Mouse (Mus musculus) embryonic facial prominence, embryonic 12.5 days (tissue): ENCODE data around the gene Tnrc18. TPM values are rescaled to one million over a fixed set of nuclear protein-coding genes. Genes with fewer than 3 reads are reported as not detected.

Source experiments
- ATAC-seq: fragments of 200-750 bp; cut with Nextera tagmentation; 2 replicates; pipeline ENCODE4 v1.8.0; 2017; ENCODE audit not compliant: insufficient number of reproducible peaks, insufficient read depth, low FRiP score, low TSS enrichment
- H3K27ac ChIP-seq: fragments of 300-500 bp; sonication (generic); 2 replicates; pipeline ENCODE4 v1.5.1; 2016; ENCODE audit warnings: mild to moderate bottlenecking
- H3K27me3 ChIP-seq: fragments of 300-500 bp; sonication (generic); 2 replicates; pipeline ENCODE4 v1.6.1; 2016; ENCODE audit warnings: mild to moderate bottlenecking, moderate library complexity
- H3K36me3 ChIP-seq: fragments of 300-500 bp; sonication (generic); 2 replicates; pipeline ENCODE4 v1.6.1; 2016; ENCODE audit warnings: mild to moderate bottlenecking
- H3K4me1 ChIP-seq: fragments of 300-500 bp; sonication (generic); 2 replicates; pipeline ENCODE4 v1.6.1; 2016
- H3K4me2 ChIP-seq: fragments of 300-500 bp; sonication (generic); replicated peaks from 2 replicates; pipeline ENCODE4 v1.6.1; 2016; ENCODE audit warnings: mild to moderate bottlenecking, moderate library complexity
- H3K4me3 ChIP-seq: fragments of 300-500 bp; sonication (generic); 2 replicates; pipeline ENCODE4 v1.5.1; 2016; ENCODE audit warnings: mild to moderate bottlenecking
- H3K9ac ChIP-seq: fragments of 300-500 bp; sonication (generic); 2 replicates; pipeline ENCODE4 v1.6.1; 2016; ENCODE audit warnings: mild to moderate bottlenecking, moderate library complexity
- H3K9me3 ChIP-seq: fragments of 300-500 bp; sonication (generic); 2 replicates; pipeline ENCODE4 v1.6.1; 2016; ENCODE audit warnings: mild to moderate bottlenecking, moderate library complexity
- WGBS: fragments of 180-500 bp; shearing (Covaris S2); methylation state at CpG from one replicate; pipeline ENCODE4 v1.1.7; 2016; 5-methylcytosine and 5-hydroxymethylcytosine counted together
- polyA plus RNA-seq: library from polyadenylated mRNA; unstranded; fragments of >200 nt; fragmentation: Nextera tagmentation; extraction: Ambion mirVana; gene quantifications from 2 replicates; pipeline ENCODE4 v1.2.1, GENCODE M21; 2016

The Tnrc18 gene
- polyA plus RNA-seq, 1 experiment from 2014 or later, result 61.0 TPM

DNA sequence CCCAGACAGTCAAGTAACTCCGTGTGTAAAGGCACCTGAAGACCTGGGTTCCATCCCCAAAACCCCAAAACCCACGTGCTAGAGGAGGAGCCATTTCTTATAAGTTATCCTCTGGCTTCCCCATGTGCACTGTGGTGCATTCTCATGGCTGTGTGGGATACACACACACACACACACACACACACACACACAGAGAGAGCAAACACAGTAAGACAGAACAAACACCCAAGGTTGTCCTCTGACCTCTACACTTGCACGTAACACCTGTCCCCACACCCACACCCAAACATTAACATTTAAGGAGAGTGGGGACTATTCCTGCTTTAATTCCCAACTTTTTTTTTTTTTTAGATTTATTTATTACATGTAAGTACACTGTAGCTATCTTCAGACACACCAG, 31.2 kb downstream of the Tnrc18 start:
- Histone ChIP-seq H3K27ac (no peak overlapping the region), H3K4me3 (no peak overlapping the region), H3K4me2 (no peak overlapping the region), H3K9me3 (no peaks in the 10 kb centered on the region), H3K36me3 (peaks cover 78% of the 10 kb centered on the region), H3K27me3 (no peaks in the 10 kb centered on the region), H3K4me1 (0 out of 2 replicates have a peak, but pooled peaks cover 3% of the 10 kb centered on the region), H3K9ac (no peak overlapping the region)
- 90% methylated on average over 3 of the region's 3 CpGs for WGBS
- ATAC-seq, result no peak

DNA sequence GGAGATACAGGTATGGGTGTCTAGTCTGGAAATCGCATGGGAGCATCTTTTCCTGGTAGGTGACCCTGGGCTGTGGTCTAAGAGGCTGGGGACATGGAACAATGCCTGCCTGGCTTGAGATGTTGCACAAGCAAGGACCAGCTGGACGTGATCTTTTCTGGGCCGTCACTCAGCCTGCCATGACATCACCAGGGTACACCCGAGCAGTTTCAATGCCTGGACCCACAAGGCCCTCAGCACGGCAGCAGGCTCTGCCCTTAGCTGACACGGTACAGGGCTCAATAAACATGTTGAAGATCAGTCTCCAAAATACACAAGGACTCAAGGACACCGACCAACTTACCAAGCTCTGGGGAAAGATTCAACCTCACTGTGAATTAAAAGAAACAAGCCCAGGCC, 34.3 kb downstream of the Tnrc18 start:
- no peaks in the 10 kb centered on the region for H3K27me3 ChIP-seq
- H3K9me3 ChIP-seq, result no peaks in the 10 kb centered on the region
- H3K9ac ChIP-seq, result no peak overlapping the region
- H3K36me3 ChIP-seq, result peaks cover 69% of the 10 kb centered on the region
- H3K27ac ChIP-seq, result no peak overlapping the region
- no peak overlapping the region for H3K4me3 ChIP-seq
- H3K4me2 ChIP-seq, result no peak overlapping the region
- WGBS, result 74% methylated on average over 7 of the region's 7 CpGs
- peaks cover 3% of the 10 kb centered on the region; the same call in 1 of the 2 replicates for H3K4me1 ChIP-seq
- no peak for ATAC-seq

DNA sequence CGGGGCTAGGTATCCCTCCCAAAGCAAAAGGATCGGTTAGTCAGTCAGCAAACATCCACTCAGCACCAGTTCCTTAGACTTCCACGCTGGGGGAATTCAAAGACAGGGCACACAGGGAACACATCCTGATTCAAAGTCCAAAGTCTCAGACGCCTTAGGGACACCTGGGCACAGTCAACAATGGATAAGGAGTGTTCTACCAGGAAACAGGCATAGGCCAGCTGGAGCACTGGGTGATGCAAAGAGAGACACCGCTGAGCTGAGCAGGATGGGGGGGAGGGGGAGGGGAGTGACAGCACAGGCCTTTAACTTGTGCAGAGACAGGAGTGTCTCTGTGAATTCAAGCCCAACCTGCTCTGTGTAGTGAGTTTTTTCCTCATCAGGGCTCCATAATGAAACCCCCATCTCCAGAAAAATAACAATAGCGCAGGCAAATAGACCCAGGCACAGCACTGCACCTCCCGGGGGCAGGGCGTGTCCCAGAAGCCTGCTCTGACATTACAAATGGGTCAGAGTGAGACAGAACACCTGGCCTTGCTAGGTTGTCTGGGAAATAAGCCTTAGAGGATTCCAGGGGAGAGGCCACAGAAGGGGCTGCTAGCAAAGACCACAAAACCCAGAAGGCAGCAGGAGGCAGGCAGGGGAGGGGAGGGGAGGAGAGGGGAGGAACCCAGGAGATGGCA, 34.9 kb downstream of the Tnrc18 start:
- Histone ChIP-seq H3K9ac (no peak overlapping the region), H3K4me2 (no peak overlapping the region), H3K27me3 (no peaks in the 10 kb centered on the region), H3K4me3 (no peak overlapping the region), H3K27ac (no peak overlapping the region), H3K36me3 (peaks cover 64% of the 10 kb centered on the region), H3K4me1 (peaks cover 3% of the 10 kb centered on the region; the same call in 1 of the 2 replicates), H3K9me3 (no peaks in the 10 kb centered on the region)
- WGBS, result 87% methylated on average over 8 of the region's 8 CpGs
- ATAC-seq, result no peak

DNA sequence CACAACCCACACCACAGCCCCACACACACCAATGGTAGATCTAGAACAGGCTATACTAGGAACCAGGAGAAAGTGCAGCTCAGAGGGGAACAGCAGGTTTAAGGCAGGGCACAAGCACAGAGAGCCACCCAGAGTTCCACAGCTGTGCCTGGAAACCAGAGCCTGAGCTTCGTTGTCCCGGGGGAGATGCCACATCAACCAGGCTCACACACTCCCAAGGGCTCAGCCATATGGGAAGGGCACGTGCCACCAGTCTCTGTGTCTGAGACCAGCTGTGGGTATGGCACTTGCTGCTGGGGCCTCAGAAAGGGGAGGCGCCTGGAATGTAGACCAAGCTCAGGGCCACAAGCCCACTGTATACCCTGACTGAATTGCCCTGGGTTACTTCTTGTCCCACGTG, 36.9 kb downstream of the Tnrc18 start:
- 81% methylated on average over 5 of the region's 5 CpGs for WGBS
- no peak overlapping the region for H3K9ac ChIP-seq
- H3K27me3 ChIP-seq, result no peaks in the 10 kb centered on the region
- no peaks in the 10 kb centered on the region for H3K9me3 ChIP-seq
- H3K4me3 ChIP-seq, result no peak overlapping the region
- peaks cover 59% of the 10 kb centered on the region for H3K36me3 ChIP-seq
- no peak overlapping the region for H3K4me2 ChIP-seq
- peak; percentile 19; the same call in 1 of the 2 replicates for ATAC-seq
- no peak overlapping the region for H3K27ac ChIP-seq
- peaks cover 3% of the 10 kb centered on the region; the same call in 1 of the 2 replicates for H3K4me1 ChIP-seq

DNA sequence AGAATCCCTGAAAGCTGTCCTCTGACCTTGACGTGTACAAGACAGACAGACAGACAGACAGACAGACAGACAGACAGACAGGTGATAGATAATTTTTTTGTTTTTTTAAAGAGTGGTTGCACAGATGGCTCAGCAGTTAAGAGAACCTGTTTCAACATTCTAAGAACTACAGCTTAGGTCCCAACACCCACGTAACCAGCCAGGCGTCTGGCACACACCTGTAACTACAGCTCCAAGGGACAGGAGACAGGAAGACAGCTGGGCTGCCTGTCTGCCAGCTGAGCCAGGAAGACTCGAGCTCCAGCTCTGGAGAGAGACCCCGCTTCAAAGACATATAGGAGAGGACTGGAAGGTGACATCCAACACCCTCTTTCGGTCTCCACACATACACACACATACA, 38.6 kb downstream of the Tnrc18 start:
- peaks cover 3% of the 10 kb centered on the region; the same call in 1 of the 2 replicates for H3K4me1 ChIP-seq

DNA sequence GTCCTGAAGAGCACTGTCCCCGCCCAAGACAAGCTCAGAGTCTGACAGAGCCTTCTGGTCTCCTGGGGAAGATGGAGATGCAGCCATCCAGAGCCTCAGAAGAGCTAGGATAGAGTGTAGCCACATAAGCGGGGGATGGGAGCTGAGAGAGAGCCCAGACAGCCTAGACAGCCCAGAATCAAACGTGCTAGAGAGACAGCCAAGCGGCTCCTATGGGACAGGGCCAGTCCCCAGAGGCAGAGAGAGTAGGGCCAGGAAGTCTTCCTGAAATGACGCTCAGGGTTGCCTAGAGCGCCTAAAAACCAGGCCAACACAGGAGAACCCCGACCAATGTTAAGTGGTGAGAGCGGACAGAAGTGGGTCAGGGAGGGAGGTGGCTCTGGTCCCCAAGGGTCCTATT, 39.3 kb downstream of the Tnrc18 start:
- no peaks in the 10 kb centered on the region for H3K27me3 ChIP-seq
- H3K4me3 ChIP-seq, result no peak overlapping the region
- 69% methylated on average over 8 of the region's 8 CpGs for WGBS
- peaks cover 68% of the 10 kb centered on the region for H3K36me3 ChIP-seq
- no peak for ATAC-seq
- no peaks in the 10 kb centered on the region for H3K9me3 ChIP-seq
- peaks cover 3% of the 10 kb centered on the region; the same call in 1 of the 2 replicates for H3K4me1 ChIP-seq
- no peak overlapping the region for H3K4me2 ChIP-seq
- no peak overlapping the region for H3K27ac ChIP-seq
- no peak overlapping the region for H3K9ac ChIP-seq

More for the DNA sequence above, 38.6 kb downstream of the Tnrc18 start:
- Histone ChIP-seq H3K27ac (no peak overlapping the region), H3K9ac (no peak overlapping the region), H3K27me3 (no peaks in the 10 kb centered on the region), H3K36me3 (peaks cover 68% of the 10 kb centered on the region), H3K4me3 (no peak overlapping the region), H3K4me2 (no peak overlapping the region), H3K9me3 (no peaks in the 10 kb centered on the region)
- WGBS, result 74% methylated on average over 6 of the region's 6 CpGs
- no peak for ATAC-seq

DNA sequence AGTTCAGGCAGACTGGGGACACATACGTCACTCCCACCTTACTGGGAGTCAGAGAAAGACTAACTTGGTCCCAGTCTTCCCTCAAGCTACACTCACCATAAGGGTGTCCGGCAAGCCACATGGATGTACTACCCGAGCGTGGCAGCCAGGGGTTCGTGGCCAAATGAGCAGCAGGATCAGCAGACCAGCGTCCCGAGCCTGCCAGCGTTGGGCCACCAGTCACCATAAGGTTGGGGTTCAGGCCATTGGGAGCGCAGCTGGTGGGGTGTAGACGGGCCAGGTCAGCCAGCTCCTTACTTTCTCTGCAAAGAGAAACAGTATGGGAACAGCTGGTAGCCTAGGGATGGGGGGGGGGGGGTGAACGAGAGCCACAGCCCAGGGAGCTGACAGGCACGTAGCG, 41.4 kb downstream of the Tnrc18 start:
- Histone ChIP-seq H3K27ac (no peak overlapping the region), H3K9me3 (no peaks in the 10 kb centered on the region), H3K36me3 (peaks cover 72% of the 10 kb centered on the region), H3K4me1 (no peaks in the 10 kb centered on the region; the same call in 1 of the 2 replicates), H3K4me2 (no peak overlapping the region), H3K4me3 (no peak overlapping the region), H3K27me3 (no peaks in the 10 kb centered on the region), H3K9ac (no peak overlapping the region)
- WGBS, result 93% methylated on average over 13 of the region's 13 CpGs
- no peak for ATAC-seq

DNA sequence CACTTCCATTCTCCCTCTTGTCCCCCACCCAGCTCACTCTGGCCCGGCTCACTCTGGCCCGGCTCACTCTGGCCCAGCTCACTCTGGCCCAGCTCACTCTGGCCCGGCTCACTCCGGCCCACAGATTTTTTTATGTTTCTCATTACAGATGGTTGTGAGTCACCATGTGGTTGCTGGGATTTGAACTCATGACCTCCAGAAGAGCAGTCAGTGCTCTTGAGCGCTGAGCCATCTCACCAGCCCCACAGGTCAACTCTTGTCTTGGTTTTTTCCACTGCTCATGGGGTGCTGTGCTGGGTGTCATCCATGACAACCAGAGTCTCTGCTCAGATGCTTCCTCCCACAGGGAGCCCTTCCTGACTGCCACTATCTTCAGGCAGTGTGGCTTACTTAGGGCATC, 42.7 kb downstream of the Tnrc18 start:
- peaks cover 76% of the 10 kb centered on the region for H3K36me3 ChIP-seq
- H3K4me3 ChIP-seq, result no peak overlapping the region
- H3K9me3 ChIP-seq, result no peaks in the 10 kb centered on the region
- no peak for ATAC-seq
- no peak overlapping the region for H3K27ac ChIP-seq
- H3K27me3 ChIP-seq, result no peaks in the 10 kb centered on the region
- no peak overlapping the region for H3K9ac ChIP-seq
- H3K4me1 ChIP-seq, result no peaks in the 10 kb centered on the region; the same call in 1 of the 2 replicates
- no peak overlapping the region for H3K4me2 ChIP-seq
- 89% methylated on average over 5 of the region's 5 CpGs for WGBS

DNA sequence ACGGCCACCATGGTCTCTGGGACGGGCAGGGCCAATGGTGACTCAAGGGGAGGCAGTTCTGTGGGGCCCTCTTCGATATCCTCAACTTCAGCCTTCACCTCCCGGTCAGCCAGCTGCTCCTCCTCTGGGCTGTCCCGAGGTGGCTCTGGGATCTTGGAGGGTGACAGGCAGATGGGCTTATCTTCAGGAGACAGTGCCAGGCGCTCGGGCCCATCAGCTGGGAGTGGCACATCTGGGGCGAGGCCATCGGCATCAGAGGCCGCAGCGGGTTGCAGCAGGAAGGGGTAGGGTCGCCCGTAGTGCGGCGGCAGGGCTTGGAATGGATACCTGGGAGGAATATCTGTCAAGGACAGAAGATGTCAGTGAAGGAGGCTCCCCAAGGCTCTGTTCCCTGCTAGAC, 45.5 kb downstream of the Tnrc18 start:
- WGBS, result 91% methylated on average over 15 of the region's 15 CpGs
- H3K36me3 ChIP-seq, result peaks cover 90% of the 10 kb centered on the region

DNA sequence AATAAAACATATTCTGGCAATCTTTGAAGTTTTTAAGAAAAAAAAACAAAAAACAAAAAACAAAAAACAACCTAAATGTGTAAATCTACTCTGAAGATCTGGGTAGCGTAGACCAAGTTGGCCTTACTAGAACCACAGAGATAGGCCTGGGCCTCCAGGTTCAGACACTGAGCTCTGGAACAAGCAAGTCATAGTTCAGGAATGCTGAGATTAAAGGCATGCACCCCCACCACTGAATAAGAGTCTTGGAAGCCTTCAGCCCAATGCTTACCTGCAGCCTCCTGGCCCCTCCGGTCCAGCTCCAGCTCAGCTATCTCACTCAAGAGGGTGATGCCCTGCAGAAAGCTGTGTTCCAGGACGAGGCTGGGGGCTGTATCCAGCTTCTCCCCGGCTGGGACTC, 46.4 kb downstream of the Tnrc18 start:
- H3K9me3 ChIP-seq, result no peaks in the 10 kb centered on the region
- ATAC-seq, result no peak
- H3K4me2 ChIP-seq, result no peak overlapping the region
- peaks cover 10% of the 10 kb centered on the region; the same call in 1 of the 2 replicates for H3K4me1 ChIP-seq
- no peak overlapping the region for H3K27ac ChIP-seq
- peaks cover 92% of the 10 kb centered on the region for H3K36me3 ChIP-seq
- H3K27me3 ChIP-seq, result no peaks in the 10 kb centered on the region
- H3K9ac ChIP-seq, result no peak overlapping the region
- H3K4me3 ChIP-seq, result no peak overlapping the region
- 94% methylated on average over 4 of the region's 4 CpGs for WGBS

More for the DNA sequence above, 45.5 kb downstream of the Tnrc18 start:
- no peak overlapping the region for H3K4me2 ChIP-seq
- peaks cover 10% of the 10 kb centered on the region; the same call in 1 of the 2 replicates for H3K4me1 ChIP-seq
- H3K27ac ChIP-seq, result no peak overlapping the region
- no peak for ATAC-seq
- H3K27me3 ChIP-seq, result no peaks in the 10 kb centered on the region
- H3K9me3 ChIP-seq, result no peaks in the 10 kb centered on the region
- no peak overlapping the region for H3K9ac ChIP-seq
- no peak overlapping the region for H3K4me3 ChIP-seq

DNA sequence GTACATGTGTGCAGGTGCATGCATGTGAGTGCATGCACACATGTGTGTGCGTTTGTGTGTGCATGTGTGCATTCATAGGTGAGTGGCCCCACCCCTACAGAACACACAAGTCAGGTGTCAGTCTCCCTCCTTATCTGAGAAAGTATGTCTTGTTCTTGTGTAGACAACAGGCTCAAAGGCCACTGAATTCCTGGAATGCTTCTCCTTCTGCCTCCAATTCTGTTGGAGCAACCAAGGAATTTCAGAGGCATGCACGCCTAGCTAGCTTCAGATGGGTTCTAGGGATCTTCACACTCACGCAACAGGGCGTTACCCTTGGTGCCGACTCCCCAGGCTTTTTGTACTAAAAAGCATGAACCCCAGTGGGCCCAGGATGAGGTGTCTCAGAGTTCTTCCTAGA, 47.8 kb downstream of the Tnrc18 start:
- H3K4me3 ChIP-seq, result no peak overlapping the region
- 0 out of 2 replicates have a peak overlapping the region, but pooled peaks have one; percentile 46 for H3K27ac ChIP-seq
- WGBS, result 75% methylated on average over 5 of the region's 5 CpGs
- ATAC-seq, result no peak
- H3K9me3 ChIP-seq, result no peaks in the 10 kb centered on the region
- H3K4me1 ChIP-seq, result peaks cover 10% of the 10 kb centered on the region; the same call in 1 of the 2 replicates
- H3K9ac ChIP-seq, result 0 out of 2 replicates have a peak overlapping the region, but pooled peaks have one; percentile 19
- H3K4me2 ChIP-seq, result no peak overlapping the region
- no peaks in the 10 kb centered on the region for H3K27me3 ChIP-seq
- H3K36me3 ChIP-seq, result peaks cover 92% of the 10 kb centered on the region
